Mouse (Mus musculus) layer of hippocampus, adult 8-10 months (tissue): ENCODE results near the gene Fam214a. TPM values are rescaled to one million over a fixed set of nuclear protein-coding genes. Genes with fewer than 3 reads are reported as not detected.

ENCODE experiments used
- DNase-seq, 2 experiments: peaks; one replicate each; pipeline ENCODE4 v3.0.0; 2022; ENCODE audit warnings: low spot score in 2 of 2
- total RNA-seq, 4 experiments: library from RNA; stranded (reverse); gene quantifications; 2 replicates each; pipeline ENCODE4 v1.2.4; 2022

Gene Fam214a
- total RNA-seq, 4 experiments from 2014 or later = 41.4 to 54.5 (median 46.0) TPM

DNA sequence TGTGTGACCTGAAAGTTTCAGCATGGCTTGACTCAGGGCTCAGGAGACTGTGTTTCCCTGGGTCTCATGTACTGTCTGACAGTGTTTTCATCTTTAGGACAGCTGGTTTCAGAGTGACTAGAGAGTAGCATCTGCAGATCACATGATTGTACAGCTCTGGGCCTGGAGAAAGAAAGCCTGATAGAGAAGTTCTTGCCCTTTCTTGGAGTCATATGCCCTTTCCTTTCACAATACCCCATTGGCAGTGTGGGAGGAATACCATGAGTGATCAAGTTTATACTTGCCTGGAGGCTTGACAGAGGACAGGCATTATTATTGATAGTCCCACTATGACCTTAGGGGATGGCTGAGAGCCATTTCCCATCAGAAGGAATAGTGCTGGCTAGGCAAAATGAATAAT is 124.5 kb downstream of the Fam214a start:
- DNase-seq = no peak

Other genes starting within 250 kb of the Fam214a start
- 1 to 10 TPM in 2 of 4 experiments, under 1 TPM in 2; 0.41 to 1.5 (median 0.73) TPM for gene Onecut1, start 91.0 kb upstream of the Fam214a start, total RNA-seq
- gene Arpp19, start 84.7 kb downstream of the Fam214a start, total RNA-seq = 100 to 1,000 TPM; 138 to 178 (median 156) TPM
- 100 to 1,000 TPM; 214 to 223 (median 215) TPM for gene Myo5a, start 118.1 kb downstream of the Fam214a start, total RNA-seq